Mouse (Mus musculus) bone marrow, adult 2 months (tissue): ENCODE data around the gene Ckap5.

Experiments used
- CTCF ChIP-seq: fragments of 200-500 bp; IDR thresholded peaks from 2 replicates; pipeline ENCODE4 v1.5.1; 2011; ENCODE audit warnings: low read length, control low read depth; ENCODE audit not compliant: control insufficient read depth, insufficient read depth
- POLR2A ChIP-seq: fragments of 200-500 bp; IDR thresholded peaks from 2 replicates; pipeline ENCODE4 v1.6.1; 2011; ENCODE audit warnings: low read depth, mild to moderate bottlenecking, control low read depth, low read length, borderline replicate concordance; ENCODE audit not compliant: control insufficient read depth

DNA sequence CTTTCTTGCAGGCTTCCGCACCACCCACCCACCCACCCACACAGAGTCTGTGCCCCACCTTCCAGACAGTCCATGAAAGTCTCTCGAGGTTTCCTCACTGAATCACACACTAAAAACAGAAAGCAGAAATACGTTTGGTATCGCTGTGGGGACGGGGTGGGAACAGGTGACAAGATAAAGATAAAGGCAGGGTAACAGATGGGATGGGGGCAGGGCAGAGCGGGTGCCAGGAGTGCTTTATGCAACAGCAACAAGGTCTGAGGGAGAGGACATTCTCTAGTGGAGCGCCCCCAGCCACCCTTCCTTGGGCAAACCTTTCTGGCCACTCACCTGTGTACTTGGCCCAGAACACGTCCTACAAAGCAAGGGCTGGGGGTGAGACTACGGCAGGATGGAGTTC lies 108.3 kb downstream of the Ckap5 start:
- TF ChIP-seq POLR2A (no peak), CTCF (no peak)
